Mouse (Mus musculus): ENCODE results near the gene Selenbp1.
"Not testable (repeated sequence)": the region's sequence is repeated elsewhere in the genome, so short reads cannot be mapped to it uniquely, and the experiment has no call there.

Selenbp1 gene

GRCm38 (mm10) chr3:94932279-94932678 lies 577 bp upstream of the Selenbp1 start:
- not testable (repeated sequence) for DNase-seq (ENCODE audit: low read depth, low spot score)

GRCm38 (mm10) chr3:94933604-94934003 lies 748 bp downstream of the Selenbp1 start:
- not testable (repeated sequence) for DNase-seq (ENCODE audit: low read depth, low spot score)

- not testable (repeated sequence) for DNase-seq (ENCODE audit: low read depth, low spot score)
Observed at GRCm38 (mm10) chr3:94934564-94934963, 1.7 kb downstream of the Selenbp1 start.

DNA sequence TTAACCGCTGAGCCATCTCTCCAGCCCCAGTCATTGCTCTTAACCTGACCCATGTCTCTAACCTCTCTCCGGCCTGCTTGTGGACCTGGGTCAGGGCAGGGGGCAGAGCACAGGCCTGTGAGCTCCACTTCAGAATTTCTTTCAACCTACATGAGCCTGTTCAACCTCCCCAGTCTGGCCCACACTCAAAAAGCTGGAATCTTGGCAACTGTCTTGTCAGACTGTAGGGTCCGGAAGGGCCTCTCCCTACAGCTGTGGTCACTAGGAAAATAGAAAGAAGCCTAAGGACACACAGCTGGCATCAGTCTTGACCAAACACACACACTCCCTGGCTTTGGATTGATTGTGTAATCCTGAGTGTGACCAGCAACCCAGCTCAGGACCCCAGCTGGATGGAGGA lies 2.5 kb downstream of the Selenbp1 start:
- not testable (repeated sequence) for DNase-seq (ENCODE audit: low read depth, low spot score)

DNA sequence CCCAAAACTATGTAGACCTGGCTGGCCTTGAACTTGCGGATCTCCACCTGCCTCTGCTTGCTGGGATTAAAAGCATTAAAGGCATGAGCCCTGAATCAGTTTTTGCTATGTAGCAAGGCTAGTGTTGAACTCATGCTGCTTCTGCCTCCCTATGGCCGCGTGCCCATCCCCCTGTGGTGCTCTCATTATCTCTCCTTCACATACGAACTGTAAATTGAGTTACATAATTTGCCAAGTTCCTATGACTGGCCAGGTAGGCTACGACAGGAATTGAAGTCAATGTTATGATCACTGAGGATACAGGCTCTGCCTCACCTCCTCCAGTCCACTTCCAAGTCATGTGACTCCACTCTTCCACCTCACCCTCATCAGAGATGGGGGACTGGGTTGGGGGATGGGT lies 3.3 kb downstream of the Selenbp1 start:
- not testable (repeated sequence) for DNase-seq (ENCODE audit: low read depth, low spot score)

- not testable (repeated sequence) for DNase-seq (ENCODE audit: low read depth, low spot score)
Observed at GRCm38 (mm10) chr3:94937194-94937593, 4.3 kb downstream of the Selenbp1 start.

- not testable (repeated sequence) for DNase-seq (ENCODE audit: low read depth, low spot score)
Observed at GRCm38 (mm10) chr3:94940033-94940432, 7.2 kb downstream of the Selenbp1 start.

DNA sequence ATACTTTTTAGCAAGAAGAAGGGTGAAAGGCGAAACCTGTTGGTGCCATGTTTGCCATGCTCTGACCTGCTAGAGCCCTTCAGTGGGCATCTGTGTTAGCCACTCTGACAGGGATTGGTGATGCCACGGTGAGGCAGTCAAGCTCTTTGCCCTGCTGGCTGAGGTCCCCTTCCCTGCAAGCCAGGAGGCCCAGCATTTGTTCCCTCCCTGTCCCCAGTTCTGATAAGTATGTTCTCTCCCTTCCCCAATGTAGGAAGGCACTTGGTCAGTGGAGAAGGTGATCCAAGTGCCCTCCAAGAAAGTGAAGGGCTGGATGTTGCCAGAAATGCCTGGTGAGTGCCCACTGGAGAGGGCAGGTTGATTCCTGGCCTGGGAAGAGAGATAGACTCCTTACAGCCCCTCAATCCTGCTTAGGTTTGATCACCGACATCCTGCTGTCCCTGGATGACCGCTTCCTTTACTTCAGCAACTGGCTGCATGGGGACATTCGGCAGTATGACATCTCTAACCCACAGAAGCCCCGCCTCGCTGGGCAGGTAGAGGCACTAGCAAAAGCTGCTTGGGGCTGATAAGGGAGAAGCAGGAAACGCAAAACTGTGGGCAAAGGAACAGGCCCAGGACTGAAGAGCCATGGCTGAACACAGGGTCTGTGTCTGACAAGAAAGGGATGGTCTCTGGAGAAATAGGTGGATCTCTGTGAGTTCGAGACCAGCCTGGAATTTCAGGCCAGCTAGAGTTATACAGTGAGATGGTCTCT lies 9.5 kb downstream of the Selenbp1 start:
- DNase-seq (ENCODE audit: low read depth, low spot score), result not testable (repeated sequence)

GRCm38 (mm10) chr3:94943706-94944105 lies 10.8 kb downstream of the Selenbp1 start:
- peak; percentile 27 for DNase-seq (ENCODE audit: low read depth, low spot score)

- DNase-seq (ENCODE audit: low read depth, low spot score), result peak; percentile 34
Observed at GRCm38 (mm10) chr3:94948066-94948614, 15.3 kb downstream of the Selenbp1 start.

DNA sequence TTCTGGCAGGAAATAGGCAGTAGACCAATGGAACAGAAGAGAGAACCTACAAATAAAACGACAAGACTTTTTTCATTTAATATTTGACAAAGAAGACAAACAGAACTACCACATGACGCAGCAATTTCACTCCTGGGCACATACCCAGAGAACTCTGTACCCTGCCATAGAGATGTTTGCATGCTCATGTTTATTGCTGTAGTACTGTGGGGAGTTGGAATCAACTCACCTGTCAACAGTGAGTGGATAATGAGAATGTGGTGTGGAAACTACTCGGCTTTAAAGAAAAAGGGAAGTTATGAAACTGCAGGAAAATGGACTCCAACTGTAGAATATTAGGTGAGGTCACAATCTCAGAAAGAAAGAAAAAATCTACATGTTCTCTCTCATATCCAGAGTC lies 16.8 kb downstream of the Selenbp1 start:
- no peak for DNase-seq (ENCODE audit: low read depth, low spot score)

DNA sequence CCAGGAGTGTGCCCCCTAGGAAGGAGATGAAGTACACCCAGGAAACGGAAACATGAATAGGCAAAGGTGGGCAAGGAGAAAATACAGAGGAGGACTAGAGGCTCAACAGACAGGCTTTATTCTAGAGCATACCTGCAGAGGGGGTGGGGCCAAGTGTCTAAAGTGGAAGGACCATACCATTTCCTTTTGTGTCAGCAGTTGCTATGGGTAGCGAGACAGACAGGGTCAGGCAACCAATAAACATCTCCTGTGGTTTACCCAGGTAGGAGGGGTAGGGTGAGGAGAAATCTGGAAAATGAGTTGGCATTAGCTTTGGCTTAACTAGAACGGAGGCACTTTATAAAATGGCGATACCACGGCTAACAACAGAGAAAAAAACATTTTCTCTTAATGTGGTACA lies 19.9 kb downstream of the Selenbp1 start:
- peak; percentile 74 for DNase-seq (ENCODE audit: low read depth, low spot score)

- DNase-seq (ENCODE audit: low read depth, low spot score), result no peak
Observed at GRCm38 (mm10) chr3:94953384-94953763, 20.5 kb downstream of the Selenbp1 start.

- DNase-seq (ENCODE audit: low read depth, low spot score), result peak; percentile 98
Observed at GRCm38 (mm10) chr3:94953764-94954616, 21.1 kb downstream of the Selenbp1 start, which contains the start of gene Rfx5. Gene Rfx5 (plus strand): TSS chr3:94954075.

- no peak for DNase-seq (ENCODE audit: low read depth, low spot score)
Observed at GRCm38 (mm10) chr3:94958295-94958694, 25.4 kb downstream of the Selenbp1 start.

GRCm38 (mm10) chr3:94959871-94960270 lies 27.0 kb downstream of the Selenbp1 start:
- peak; percentile 59 for DNase-seq (ENCODE audit: low read depth, low spot score)

- DNase-seq (ENCODE audit: low read depth, low spot score), result peak; percentile 54
Observed at GRCm38 (mm10) chr3:94960322-94960721, 27.5 kb downstream of the Selenbp1 start.

DNA sequence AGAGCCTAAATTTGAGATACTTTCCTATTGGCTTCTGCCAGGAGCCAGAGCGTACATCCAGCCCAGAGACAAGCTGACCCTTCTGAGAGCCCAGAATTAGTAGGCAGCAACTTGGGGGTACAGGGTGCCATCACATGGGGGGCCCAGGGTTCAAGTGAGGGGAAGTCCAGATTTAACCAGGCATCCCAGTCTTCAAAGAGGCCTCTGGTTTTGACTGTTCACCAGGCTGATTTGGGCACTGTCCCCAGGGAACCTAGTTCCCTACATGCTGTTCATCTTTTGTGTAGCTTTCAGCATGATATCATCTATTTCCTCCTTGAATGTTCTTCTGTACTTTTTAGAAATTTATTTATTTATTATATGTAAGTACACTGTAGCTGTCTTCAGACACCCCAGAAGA lies 32.1 kb downstream of the Selenbp1 start:
- no peak for DNase-seq (ENCODE audit: low read depth, low spot score)

GRCm38 (mm10) chr3:94965878-94966277 lies 33.0 kb downstream of the Selenbp1 start:
- no peak for DNase-seq (ENCODE audit: low read depth, low spot score)

DNA sequence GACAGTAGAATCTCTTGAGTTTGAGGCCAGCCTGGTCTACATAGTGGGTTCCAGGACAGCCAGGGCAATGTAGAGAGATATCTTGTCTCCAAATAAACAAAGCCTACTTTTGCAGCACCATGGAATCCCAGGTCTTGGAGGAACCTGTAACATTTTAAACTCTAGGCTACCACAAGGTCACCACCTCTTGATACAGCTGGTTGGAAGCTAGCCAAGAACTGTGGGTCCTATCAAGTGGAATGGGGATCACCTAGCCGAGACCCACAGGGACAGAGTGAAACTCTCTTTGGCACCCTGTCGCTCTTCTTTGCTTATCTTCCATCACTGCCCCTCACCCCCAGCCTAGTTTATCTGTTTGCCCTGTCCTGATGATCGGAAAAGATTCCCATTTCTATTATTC lies 39.7 kb downstream of the Selenbp1 start:
- no peak for DNase-seq (ENCODE audit: low read depth, low spot score)

DNA sequence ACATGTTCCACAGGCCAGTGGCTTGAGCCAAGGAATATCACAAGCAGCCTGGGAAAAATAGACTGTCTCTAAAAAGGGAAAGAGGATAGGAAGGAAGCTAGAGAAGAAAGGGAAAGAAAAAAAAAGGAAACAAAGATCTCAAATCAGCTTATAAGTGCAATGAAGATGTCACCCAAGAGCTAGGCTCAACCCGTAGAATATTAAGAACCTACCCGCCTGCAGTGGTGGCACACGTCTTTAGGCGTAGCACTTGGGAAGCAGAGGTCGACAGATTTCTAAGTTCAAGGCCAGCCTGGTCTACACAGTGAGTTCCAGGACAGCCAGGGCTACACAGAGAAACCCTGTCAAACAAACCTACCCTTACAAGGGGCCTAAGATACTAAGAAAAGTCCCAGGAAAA lies 40.8 kb downstream of the Selenbp1 start:
- DNase-seq (ENCODE audit: low read depth, low spot score), result no peak

GRCm38 (mm10) chr3:94974026-94974527 lies 41.2 kb downstream of the Selenbp1 start:
- no peak for DNase-seq (ENCODE audit: low read depth, low spot score)

Data from ES-CJ7 (cell line).